Mouse (Mus musculus): ENCODE results near the gene Gne.

The Gne gene

GRCm38 (mm10) chr4:44024241-44024640 is 59.7 kb downstream of the Gne start:
- DNase-seq (ENCODE audit: low spot score), result no peak

GRCm38 (mm10) chr4:44023681-44024080 is 60.3 kb downstream of the Gne start:
- DNase-seq (ENCODE audit: low spot score), result no peak

- DNase-seq (ENCODE audit: low spot score), result no peak
Measured at GRCm38 (mm10) chr4:44022766-44023165, 61.2 kb downstream of the Gne start.

DNA sequence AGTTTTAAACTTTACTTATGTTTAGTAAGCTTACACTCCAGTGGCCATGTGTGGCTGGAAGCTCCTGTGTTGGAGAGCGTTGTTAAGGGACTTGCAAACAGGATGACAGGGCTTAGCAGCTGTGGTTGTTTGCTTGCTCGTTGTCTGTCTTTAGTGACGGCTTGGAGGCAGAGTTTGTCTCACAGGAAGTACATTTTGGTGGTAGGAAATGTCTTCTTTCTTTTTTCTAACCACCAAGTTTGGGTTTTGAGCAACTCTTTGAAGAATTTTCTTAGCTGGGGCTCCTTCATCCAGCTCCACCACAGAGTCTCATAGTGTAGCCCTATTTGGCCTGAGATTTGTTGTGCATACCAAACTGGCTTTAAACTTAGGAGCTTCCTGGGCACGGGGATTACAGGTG is 61.7 kb downstream of the Gne start:
- DNase-seq (ENCODE audit: low spot score), result no peak

DNA sequence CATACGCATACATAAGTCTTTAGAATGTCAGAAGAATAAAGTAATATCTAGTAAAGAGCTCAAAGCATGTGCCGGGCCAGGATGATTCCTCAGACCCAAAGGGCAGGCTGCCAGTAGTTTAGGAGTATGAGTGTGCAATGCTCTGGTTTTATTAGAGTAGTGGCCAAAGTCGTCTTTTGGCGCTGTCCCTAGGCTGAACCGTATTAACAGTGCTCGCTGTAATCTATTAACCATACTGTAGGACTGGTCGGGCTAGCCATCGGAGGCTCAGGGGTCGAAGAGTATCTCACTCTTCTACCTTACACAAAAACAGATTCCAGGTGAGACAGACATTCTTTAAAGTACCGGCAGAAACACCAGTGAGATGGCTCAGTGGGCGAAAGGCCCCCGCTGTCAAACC is 67.2 kb downstream of the Gne start:
- no peak for DNase-seq (ENCODE audit: low spot score)

- DNase-seq (ENCODE audit: low spot score), result peak; percentile 26
Measured at GRCm38 (mm10) chr4:44016071-44016470, 67.9 kb downstream of the Gne start.

DNA sequence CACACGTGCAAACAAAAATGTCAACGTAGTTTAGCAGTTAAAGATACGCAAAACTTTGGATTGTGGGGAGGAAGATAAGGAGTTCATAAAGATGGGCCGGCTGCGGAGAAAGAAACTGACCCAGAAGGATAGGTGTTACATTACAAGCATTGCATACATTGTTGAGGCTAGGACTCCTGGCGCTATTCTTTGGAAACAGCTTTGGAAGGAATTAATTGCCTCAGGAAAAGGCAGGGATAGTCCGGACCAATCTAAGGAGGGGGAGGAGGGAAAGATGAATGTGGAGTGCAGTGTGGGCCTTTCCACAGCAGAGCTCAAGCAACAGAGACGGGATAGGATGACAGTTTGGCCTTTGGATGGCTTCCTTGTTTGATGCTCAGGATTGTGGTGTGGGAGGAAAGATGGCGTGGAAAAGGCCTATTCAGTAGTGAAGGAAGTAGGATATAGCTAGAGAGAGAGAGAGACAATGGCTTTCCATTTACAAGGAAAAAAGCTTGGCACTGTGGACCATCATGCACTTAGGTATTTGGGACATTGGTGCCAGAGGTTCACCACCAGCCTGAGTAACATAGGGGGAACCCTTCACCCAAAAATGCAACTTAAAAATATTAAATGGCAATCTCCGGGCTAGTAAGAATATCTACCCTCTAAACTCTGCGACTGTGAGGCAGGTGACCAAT is 70.4 kb downstream of the Gne start:
- no peak for DNase-seq (ENCODE audit: low spot score)

- DNase-seq (ENCODE audit: low spot score), result peak; percentile 97
Measured at GRCm38 (mm10) chr4:44012376-44013367, 71.3 kb downstream of the Gne start.

DNA sequence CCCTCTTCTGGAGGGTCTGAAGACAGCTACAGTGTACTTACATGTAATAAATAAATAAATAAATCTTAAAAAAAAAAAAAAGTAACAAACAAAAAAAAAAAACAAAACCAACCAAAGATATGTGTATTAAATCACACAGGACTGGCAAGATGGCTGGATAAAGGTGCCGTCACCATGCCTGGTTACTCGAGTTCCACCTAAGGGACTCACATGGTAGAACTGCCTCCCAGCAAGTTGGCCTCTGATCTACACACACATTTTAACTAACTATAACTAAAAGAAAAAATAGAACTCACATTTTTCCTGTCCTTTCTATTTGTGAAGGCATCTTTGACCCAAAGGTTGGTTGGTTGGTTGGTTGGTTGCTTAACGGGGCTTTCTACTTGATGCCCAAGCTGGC is 72.2 kb downstream of the Gne start:
- DNase-seq (ENCODE audit: low spot score), result no peak

GRCm38 (mm10) chr4:44010893-44011292 is 73.1 kb downstream of the Gne start:
- no peak for DNase-seq (ENCODE audit: low spot score)

DNA sequence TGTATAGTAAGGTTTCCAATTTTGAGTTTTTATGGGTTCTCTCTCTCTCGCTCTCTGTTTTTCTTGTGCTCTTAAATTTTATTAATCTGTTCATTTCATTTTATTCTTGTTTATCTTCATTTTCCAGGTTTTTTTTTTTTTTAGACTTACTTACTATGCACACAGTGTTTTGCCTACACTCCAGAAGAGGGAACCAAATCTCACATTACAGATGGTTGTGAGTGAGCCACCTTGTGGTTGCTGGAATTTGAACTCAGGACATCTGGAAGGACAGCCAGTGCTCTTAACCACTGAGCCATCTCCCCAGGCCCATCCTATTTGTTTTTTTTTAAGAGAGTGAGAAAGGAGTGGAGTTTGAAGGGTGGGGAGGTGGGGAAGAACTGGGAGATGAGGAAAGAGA is 73.8 kb downstream of the Gne start:
- DNase-seq (ENCODE audit: low spot score), result no peak

- DNase-seq (ENCODE audit: low spot score), result no peak
Measured at GRCm38 (mm10) chr4:44004623-44005409, 79.2 kb downstream of the Gne start.

- DNase-seq (ENCODE audit: low spot score), result no peak
Measured at GRCm38 (mm10) chr4:44004126-44004525, 79.9 kb downstream of the Gne start, which contains the start of gene Clta. Clta (plus strand) TSS chr4:44004452.

GRCm38 (mm10) chr4:44003622-44004021 is 80.4 kb downstream of the Gne start:
- peak; percentile 25 for DNase-seq (ENCODE audit: low spot score)

GRCm38 (mm10) chr4:43994342-43994741 is 89.6 kb downstream of the Gne start:
- DNase-seq (ENCODE audit: low spot score), result no peak

GRCm38 (mm10) chr4:43993072-43993471 is 90.9 kb downstream of the Gne start:
- DNase-seq (ENCODE audit: low spot score), result no peak

DNA sequence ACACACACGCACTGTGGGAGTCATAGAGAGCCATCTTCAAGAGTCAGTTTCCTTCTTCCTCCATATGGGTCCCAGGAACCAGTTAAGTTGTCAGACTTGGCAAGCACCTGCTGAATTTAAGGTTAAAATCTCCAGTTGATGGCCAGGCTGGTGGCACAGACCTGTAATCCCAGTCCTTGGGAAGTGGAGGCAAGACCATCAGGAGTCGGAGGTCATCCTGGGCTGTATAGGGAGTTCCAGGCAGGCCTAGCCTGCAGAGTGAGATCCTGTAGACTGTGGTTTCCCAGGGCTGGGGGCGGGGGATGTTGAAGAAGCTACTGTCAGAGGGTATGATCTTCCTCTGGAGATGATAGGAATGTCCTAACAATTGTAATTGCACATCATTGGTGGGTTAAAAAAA is 95.0 kb downstream of the Gne start:
- no peak for DNase-seq (ENCODE audit: low spot score)

DNA sequence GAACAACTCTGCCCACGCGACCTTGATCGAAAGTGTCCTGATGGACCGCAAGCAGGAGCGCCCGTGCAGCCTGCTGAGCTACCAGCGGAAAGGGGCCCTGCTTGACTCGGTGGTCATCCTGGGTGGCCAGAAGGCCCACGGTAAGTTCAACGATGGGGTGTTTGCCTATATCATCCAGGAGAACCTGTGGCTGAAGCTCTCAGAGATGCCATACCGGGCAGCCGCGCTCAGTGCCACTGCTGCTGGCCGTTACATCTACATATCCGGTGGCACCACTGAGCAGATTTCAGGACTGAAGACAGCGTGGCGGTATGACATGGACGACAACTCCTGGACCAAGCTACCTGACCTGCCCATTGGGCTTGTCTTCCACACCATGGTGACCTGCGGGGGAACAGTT is 99.7 kb downstream of the Gne start:
- DNase-seq (ENCODE audit: low spot score), result no peak
